Mouse (Mus musculus): Measurements from ENCODE around the gene Pars2. TPM values are rescaled to one million over a fixed set of nuclear protein-coding genes. Genes with fewer than 3 reads are reported as not detected.

The Pars2 gene
- 0.72 and 0.84 TPM in 2 replicates for total RNA-seq (2015; ENCODE audit: low replicate concordance)
- 0.77 and 1.7 TPM in 2 replicates for total RNA-seq (2017; ENCODE audit: low replicate concordance)

DNA sequence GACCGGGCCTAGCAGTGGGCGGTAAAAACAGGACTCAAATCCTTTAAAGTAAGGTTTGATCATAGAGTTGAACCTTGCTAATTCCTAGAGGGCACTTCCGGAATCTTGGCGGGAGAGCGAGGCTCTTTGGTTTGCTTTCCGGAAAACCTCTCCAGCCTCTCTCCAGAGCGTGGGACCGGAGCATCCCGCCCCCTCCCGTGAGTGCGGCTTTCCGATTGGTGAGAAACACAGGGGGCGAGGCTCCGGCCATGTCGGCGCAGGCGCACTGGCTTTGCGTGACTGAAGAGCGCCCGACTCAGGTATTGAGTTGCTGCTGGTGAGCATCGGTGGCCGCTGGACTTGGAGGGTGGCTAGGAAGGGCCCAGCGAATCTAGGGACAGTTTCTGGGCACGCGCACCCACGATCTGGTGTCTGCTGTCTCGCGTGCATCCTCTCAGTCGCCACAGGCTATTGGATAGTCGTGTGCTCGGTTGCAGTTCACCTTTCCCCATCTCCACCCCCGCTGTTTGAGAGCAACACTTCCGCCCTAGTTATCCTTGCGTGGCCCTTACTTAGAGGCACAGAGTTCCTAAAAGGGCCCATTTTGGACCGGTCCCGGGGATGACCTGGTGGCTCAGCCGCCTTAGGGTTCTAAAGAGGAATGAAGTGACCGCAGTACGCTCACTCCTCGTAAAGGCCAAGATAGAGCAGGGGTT, at the start of gene Pars2:
Gene Pars2, plus strand, starts transcription at position 237 of the 695 bp plus-strand sequence.
- ATAC-seq (replicated peaks; ENCODE audit: low FRiP score, poor library complexity, severe bottlenecking): peak; percentile 97

DNA sequence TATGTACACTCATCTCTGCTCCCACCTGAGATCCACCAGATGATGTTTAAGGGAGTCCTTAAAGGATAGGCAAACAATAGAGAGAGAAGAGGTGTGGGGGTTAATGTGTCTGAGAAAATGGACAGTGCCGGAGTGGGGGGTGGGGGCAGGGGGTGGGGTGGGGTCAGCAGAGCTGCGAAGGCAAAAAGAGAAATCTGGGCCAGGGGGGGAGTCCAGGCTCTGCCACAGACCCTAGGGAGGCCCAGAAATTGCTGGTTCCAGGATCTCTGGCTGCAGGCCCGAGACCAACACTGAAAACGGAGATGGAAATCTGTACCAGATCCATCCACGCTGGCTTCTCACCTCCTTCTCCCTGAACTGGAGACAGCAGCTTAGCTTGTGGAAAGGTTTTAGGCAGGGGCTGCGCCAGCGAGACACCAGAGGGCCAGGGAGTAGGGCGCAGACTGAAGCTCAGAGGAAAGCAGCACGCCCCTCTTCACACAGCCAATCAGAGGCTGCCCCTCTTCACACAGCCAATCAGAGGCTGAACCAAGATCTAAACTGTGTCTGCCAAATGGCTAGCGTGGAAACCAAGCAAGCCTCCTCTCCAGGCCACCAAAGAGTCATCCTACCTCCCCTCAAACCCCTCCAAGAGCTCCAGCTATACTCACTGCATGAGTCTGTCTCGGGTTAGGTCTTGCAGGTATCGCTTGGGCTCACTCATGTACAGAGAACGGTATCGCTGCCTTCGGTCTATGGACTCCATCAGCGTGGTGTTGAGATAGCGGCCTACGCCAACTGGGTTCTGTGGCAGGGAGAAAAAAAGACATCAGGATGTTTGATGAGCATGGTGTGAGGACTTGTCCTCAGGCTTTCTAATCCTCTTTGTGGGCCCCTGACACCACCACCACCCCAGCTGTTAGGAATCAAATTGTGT, 44.0 kb upstream of the Pars2 start:
- no peak for ATAC-seq (replicated peaks; ENCODE audit: low FRiP score, poor library complexity, severe bottlenecking)

DNA sequence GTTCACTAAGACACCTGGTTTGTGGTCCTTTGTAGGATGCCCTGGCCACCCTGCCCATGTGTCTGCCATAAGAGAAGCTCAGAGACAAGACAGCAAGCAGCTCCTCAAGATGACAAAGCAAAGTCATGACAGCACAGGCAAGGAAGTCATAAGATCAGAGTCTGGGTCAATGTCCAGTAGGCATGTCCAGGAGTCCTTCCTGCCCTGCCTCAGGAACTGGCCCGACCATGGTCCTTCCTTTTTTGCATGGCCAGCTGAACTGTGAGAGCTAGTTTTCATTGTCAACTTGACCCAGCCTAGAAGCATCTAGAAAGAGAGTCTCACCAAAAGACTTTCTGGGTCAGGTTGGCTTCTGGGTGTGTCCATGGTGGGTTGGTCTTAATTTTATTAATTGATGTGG, 43.0 kb upstream of the Pars2 start:
- ATAC-seq (replicated peaks; ENCODE audit: low FRiP score, poor library complexity, severe bottlenecking): no peak

- no peak for ATAC-seq (replicated peaks; ENCODE audit: low FRiP score, poor library complexity, severe bottlenecking)
Observed at GRCm38 (mm10) chr4:106613105-106613504, 37.8 kb upstream of the Pars2 start.

GRCm38 (mm10) chr4:106613560-106613959, 37.3 kb upstream of the Pars2 start:
- ATAC-seq (replicated peaks; ENCODE audit: low FRiP score, poor library complexity, severe bottlenecking): peak; percentile 87

DNA sequence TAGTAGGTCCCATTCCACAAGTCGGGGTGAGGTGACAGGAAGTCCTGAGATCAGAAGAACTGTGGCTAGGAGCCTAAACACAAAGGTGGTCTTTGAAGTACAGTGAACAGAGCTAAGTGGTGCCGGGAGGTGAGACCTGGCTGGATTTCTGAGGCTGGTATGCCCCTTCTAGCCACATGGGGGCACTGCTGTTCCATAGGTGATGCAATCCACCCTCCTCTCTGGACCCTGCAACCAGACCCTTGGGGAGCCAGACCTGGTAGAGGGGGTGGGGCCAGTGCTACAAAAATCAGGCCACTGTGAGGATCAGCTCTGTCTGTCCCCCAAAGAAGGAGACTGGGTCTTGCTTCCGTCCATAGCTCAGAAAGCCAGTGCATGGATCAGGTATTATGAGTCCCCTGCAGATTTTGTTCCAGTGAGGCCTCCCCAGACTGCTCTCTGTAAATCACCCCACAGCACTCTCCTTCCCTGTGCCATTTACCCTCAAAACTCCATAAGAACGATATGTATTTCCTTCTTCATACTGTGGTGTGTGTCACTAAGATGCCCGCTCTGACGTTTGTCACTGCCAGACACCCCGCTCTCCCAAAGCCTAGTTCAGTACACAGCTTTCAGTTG, 36.6 kb upstream of the Pars2 start:
- ATAC-seq (replicated peaks; ENCODE audit: low FRiP score, poor library complexity, severe bottlenecking): peak; percentile 79

DNA sequence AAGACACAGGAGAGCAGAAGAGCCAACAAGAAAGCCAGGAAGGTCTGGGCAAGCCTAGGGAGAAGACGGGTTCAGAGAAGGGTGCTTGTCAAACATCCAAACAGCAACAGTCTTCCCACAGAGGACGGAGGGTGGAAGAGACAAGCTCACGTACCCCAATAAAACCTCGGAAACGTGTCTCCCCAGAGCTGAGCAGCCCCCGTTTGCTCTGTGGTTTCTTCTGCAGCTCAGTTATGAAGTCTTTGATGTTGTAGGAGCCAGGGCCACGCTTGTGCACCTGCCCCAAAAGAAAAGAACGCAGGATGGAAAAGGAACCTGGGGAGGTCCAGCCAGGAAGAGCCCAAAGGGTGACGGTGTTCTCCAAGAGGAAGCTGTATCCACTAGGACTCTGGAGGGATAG, 36.0 kb upstream of the Pars2 start:
- ATAC-seq (replicated peaks; ENCODE audit: low FRiP score, poor library complexity, severe bottlenecking): no peak

DNA sequence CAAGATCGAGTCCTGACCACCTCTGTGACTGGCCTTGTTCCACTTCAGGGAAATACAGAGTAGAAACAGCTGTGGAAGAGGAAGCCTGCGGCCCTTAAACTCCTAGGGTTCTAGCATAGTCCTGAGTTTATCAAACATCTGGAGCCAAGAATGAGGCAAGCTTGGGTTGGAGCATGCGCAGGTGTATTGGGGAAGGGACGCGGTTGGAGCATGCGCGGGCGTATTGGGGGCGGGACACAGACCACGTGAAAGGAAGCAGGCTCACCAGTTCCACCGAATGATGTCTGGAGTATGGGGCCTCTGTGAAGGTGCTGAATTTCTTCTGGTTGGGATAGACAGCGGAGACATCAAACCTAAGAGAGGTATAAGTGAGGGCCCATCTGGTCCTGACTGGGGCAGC, 35.2 kb upstream of the Pars2 start:
- ATAC-seq (replicated peaks; ENCODE audit: low FRiP score, poor library complexity, severe bottlenecking): no peak

DNA sequence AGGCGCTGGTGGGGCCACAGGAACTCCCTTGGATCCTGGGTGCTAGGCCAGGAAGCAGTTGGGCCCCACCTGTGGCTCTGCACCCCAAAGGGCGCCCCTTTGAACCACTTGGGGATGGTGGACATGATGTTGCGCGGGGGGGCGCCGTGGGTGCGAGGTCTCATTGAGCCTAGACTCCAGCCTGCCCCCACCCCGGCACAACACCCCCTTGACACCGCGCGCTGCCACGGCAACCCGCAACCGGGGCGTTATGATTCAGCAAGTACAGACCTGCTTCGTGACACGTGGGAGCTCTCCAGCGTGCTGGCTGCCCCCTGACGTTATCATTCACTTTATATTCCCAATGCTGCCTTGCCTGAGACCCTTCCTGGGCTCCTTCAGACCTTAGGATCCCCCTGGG, 33.8 kb upstream of the Pars2 start, which contains the start of gene Lexm:
Gene Lexm, minus strand, starts transcription at position 186 of the 400 bp plus-strand sequence.
- no peak for ATAC-seq (replicated peaks; ENCODE audit: low FRiP score, poor library complexity, severe bottlenecking)

- no peak for ATAC-seq (replicated peaks; ENCODE audit: low FRiP score, poor library complexity, severe bottlenecking)
Observed at GRCm38 (mm10) chr4:106618898-106619297, 32.0 kb upstream of the Pars2 start.

DNA sequence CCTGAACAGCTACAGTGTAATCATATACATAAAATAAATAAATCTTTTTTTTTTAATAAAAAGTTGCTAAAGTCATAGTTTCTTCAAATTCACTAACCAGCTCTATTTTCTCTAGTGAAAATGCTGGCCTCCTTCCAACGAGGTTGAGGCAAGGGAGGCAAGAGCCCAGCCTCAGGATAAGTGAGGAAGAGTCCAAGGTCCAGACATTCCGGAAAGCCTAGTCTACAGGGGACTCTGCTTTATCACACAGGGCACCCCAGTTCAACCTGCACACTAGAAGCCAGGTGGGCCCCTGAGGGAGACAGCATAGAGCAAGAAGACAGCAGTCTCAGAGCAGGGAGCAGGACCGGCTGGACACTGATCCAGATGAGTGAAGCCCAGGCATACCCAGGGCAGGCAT, 29.4 kb upstream of the Pars2 start:
- no peak for ATAC-seq (replicated peaks; ENCODE audit: low FRiP score, poor library complexity, severe bottlenecking)

- ATAC-seq (replicated peaks; ENCODE audit: low FRiP score, poor library complexity, severe bottlenecking): no peak
Observed at GRCm38 (mm10) chr4:106622030-106622493, 28.8 kb upstream of the Pars2 start, which contains the start of gene Ttc22. Ttc22 (plus strand) TSS chr4:106622432.

DNA sequence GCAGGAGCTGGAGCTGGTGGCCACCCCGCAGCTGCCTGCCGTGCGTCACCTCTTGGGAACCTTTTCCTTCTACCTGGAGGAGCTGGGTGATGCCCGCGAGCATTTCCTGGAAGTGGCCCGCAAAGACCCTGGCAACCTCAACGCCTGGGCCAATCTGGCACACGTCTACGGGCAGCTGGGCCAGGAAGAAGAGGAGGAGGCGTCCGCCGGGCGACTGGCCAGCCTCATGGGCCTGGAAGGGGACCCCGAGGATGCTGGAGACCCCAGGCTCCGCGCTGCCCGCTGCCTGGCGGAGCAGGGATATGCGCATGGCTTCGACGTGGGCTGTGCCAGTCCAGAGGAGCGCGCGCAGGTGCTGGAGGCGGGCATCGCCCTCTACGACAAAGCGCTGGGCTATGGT, 28.2 kb upstream of the Pars2 start:
- ATAC-seq (replicated peaks; ENCODE audit: low FRiP score, poor library complexity, severe bottlenecking): no peak

- ATAC-seq (replicated peaks; ENCODE audit: low FRiP score, poor library complexity, severe bottlenecking): no peak
Observed at GRCm38 (mm10) chr4:106624271-106624670, 26.6 kb upstream of the Pars2 start.

DNA sequence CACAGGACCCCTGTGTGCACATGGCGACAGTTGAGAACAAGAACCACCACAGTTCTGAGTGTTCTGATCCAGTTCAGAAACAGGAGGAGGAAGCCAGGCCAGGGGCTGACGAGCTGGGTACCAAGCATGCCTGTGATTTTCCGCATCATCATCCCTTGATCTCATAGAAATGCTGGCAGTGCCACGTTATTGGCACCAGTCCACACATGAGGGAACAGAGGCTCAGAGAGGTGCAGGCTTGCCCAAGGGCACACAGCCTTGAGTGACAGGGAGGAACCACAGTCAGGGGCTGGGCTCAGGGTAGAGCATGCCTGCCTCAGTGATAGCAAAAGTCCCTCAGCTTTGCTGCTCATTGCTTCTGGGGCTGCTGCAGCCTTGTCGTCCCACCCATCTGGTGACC, 23.1 kb upstream of the Pars2 start:
- ATAC-seq (replicated peaks; ENCODE audit: low FRiP score, poor library complexity, severe bottlenecking): no peak

DNA sequence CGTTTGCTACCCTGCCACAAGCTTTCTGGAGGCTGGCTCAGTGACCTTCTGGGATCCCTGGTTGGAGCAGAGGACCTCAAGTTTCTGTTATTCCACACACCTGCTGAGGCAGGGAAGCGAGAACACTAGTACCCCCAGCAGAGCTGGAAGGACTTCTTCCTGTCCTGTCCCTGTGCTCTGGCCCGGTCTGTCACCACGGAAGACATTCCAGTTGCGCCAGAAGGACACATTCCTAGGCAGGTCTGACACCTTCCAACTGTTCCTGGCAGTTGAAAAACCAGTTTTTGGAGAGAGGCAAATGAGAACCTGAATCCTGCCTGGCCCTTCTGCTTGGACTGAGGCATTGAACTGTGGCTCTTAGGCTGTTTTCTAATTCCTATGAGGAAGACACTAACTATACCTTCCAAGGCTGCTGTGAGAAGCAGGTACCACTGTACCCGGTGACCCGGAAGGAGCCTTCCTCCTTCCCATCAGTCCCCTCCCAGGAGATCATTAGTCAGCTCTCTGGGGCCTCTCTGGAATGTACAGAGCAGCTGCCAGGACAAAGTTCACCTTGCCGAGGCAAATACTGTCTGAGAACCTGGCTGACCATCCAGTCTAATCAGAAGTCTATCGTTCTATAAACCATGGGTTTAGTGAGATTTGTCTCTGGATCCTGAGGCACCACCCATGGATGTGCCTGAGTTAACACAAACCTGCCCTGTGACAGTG, 22.1 kb upstream of the Pars2 start:
- no peak for ATAC-seq (replicated peaks; ENCODE audit: low FRiP score, poor library complexity, severe bottlenecking)

GRCm38 (mm10) chr4:106629374-106629773, 21.5 kb upstream of the Pars2 start:
- ATAC-seq (replicated peaks; ENCODE audit: low FRiP score, poor library complexity, severe bottlenecking): no peak

GRCm38 (mm10) chr4:106630333-106631220, 20.3 kb upstream of the Pars2 start:
- no peak for ATAC-seq (replicated peaks; ENCODE audit: low FRiP score, poor library complexity, severe bottlenecking)

- no peak for ATAC-seq (replicated peaks; ENCODE audit: low FRiP score, poor library complexity, severe bottlenecking)
Observed at GRCm38 (mm10) chr4:106632313-106632712, 18.6 kb upstream of the Pars2 start.
